Mouse (Mus musculus): ENCODE measurements around the gene Rfx7. TPM values are rescaled to one million over a fixed set of nuclear protein-coding genes. Genes with fewer than 3 reads are reported as not detected.
"Not testable (repeated sequence)": the region's sequence is repeated elsewhere in the genome, so short reads cannot be mapped to it uniquely, and the experiment has no call there.

The Rfx7 gene
- polyA plus RNA-seq, 1 experiment from 2014 or later: 5.7 TPM

DNA sequence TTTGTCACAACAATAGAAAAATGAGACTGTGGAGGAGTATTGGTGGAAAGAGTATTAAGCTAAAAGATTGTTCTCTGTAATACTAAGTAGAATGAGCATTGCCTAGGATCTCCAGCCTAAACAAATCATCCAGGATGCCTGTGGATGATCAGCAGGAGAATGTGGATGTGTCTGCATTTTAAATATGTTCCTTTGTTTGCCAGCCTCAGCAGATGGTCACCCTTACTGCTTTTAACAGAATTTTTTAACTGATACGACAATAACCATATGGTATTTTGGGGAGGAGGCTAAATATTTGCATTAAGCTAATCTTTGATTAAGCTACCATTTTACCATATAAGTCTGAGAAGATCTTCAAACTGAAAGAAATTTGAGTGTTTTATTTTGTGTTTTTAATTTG, 95.6 kb downstream of the Rfx7 start:
- no peak for ATAC-seq
- H3K4me1 ChIP-seq: peaks cover 7% of the 10 kb centered on the region
- H3K27me3 ChIP-seq (replicated peaks): no peaks in the 10 kb centered on the region
- H3K4me3 ChIP-seq: no peak overlapping the region
- no peaks in the 10 kb centered on the region for H3K9me3 ChIP-seq (replicated peaks)
- no peak overlapping the region for H3K27ac ChIP-seq
- no peak overlapping the region for H3K9ac ChIP-seq
- WGBS (ENCODE audit: insufficient replicate concordance): 71% methylated on average over 1 of the region's 1 CpGs
- H3K4me2 ChIP-seq: no peak overlapping the region
- H3K36me3 ChIP-seq: no peaks in the 10 kb centered on the region

DNA sequence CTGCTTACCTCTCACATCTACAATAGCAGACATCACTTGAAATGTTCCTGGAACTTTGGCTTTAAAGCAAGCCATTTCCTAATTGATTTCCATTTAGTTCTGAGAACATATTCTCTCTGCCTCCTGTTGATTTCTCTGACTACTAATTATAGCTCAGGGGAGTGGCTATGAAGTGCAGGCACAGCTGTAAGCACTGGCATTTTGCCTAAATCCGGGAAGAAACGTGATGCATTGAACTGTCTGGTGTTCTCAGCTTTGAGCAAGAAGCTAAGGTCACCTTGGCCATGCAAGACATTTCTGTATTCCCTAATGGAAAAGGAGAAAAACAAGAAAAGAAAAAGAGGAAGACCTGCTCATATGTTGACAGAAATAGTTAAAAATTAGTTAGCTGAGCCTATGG, 96.6 kb downstream of the Rfx7 start:
- H3K27ac ChIP-seq: no peak overlapping the region
- ATAC-seq: no peak
- H3K4me2 ChIP-seq: no peak overlapping the region
- peaks cover 7% of the 10 kb centered on the region for H3K4me1 ChIP-seq
- H3K27me3 ChIP-seq (replicated peaks): no peaks in the 10 kb centered on the region
- H3K36me3 ChIP-seq: no peaks in the 10 kb centered on the region
- H3K9me3 ChIP-seq (replicated peaks): no peaks in the 10 kb centered on the region
- 35% methylated on average over 2 of the region's 2 CpGs for WGBS (ENCODE audit: insufficient replicate concordance)
- no peak overlapping the region for H3K9ac ChIP-seq
- H3K4me3 ChIP-seq: no peak overlapping the region

DNA sequence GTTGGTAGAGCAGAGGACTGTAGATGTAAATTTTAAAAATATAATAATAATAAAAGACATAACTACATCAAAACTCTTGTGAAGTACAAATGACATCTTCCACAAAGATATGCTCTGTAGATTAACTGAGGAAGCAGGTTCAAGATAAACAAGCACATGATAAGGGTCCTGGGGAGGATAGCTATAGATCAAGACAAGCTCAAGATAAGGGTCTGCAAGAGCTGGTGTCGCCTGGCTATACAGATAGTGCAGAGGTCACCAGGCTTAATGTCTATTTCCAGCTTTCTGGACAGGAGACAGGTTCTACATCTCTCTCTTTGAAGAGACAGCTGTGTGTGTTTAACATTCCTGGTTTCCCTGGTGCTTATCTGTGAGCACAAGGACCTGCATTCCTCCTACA, 100.2 kb downstream of the Rfx7 start:
- no peak overlapping the region for H3K27ac ChIP-seq
- H3K4me3 ChIP-seq: no peak overlapping the region
- peak; percentile 44; the same call in 1 of the 2 replicates for ATAC-seq
- peaks cover 7% of the 10 kb centered on the region for H3K4me1 ChIP-seq
- no peaks in the 10 kb centered on the region for H3K36me3 ChIP-seq
- H3K9me3 ChIP-seq (replicated peaks): no peaks in the 10 kb centered on the region
- H3K4me2 ChIP-seq: no peak overlapping the region
- H3K27me3 ChIP-seq (replicated peaks): no peaks in the 10 kb centered on the region
- WGBS (ENCODE audit: insufficient replicate concordance): 19% methylated on average over 1 of the region's 1 CpGs
- H3K9ac ChIP-seq: no peak overlapping the region

DNA sequence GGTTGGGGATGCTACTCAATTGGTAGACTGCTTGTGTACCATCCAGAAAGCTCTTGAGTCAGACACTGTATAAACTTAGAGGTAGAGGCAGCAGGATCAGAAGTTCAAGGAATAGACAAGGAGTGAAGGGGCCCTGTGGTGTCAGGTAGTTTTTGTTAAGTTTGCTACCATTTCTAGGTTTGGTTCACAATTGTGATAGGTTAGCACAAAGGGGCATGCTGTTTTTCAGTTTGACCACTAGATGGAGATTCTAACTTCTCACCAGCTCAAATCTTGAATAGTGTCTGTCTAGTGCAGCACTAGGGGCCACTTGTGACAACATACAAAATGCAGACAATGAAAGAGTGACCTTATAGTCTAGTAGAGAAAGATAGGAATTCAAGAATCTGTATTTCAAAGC, 103.1 kb downstream of the Rfx7 start:
- H3K4me2 ChIP-seq: no peak overlapping the region
- H3K36me3 ChIP-seq: no peaks in the 10 kb centered on the region
- H3K9me3 ChIP-seq (replicated peaks): no peaks in the 10 kb centered on the region
- ATAC-seq: no peak
- no peak overlapping the region for H3K4me3 ChIP-seq
- no peak overlapping the region for H3K9ac ChIP-seq
- no peak overlapping the region for H3K27ac ChIP-seq
- no peaks in the 10 kb centered on the region for H3K27me3 ChIP-seq (replicated peaks)
- peaks cover 17% of the 10 kb centered on the region for H3K4me1 ChIP-seq

GRCm38 (mm10) chr9:72636547-72636946, 104.5 kb downstream of the Rfx7 start:
- H3K36me3 ChIP-seq: no peaks in the 10 kb centered on the region
- H3K4me1 ChIP-seq: peaks cover 31% of the 10 kb centered on the region
- no peak for ATAC-seq

GRCm38 (mm10) chr9:72637243-72637642, 105.2 kb downstream of the Rfx7 start:
- no peaks in the 10 kb centered on the region for H3K27me3 ChIP-seq (replicated peaks)
- ATAC-seq: no peak
- no peaks in the 10 kb centered on the region for H3K9me3 ChIP-seq (replicated peaks)
- no peaks in the 10 kb centered on the region for H3K36me3 ChIP-seq
- H3K27ac ChIP-seq: no peak overlapping the region
- H3K9ac ChIP-seq: no peak overlapping the region
- peaks cover 31% of the 10 kb centered on the region for H3K4me1 ChIP-seq
- H3K4me3 ChIP-seq: no peak overlapping the region
- WGBS (ENCODE audit: insufficient replicate concordance): 75% methylated on average over 8 of the region's 8 CpGs
- no peak overlapping the region for H3K4me2 ChIP-seq

More at GRCm38 (mm10) chr9:72636547-72636946, 104.5 kb downstream of the Rfx7 start:
- Histone ChIP-seq H3K27ac (no peak overlapping the region), H3K4me3 (no peak overlapping the region), H3K9me3 (replicated peaks) (no peaks in the 10 kb centered on the region), H3K27me3 (replicated peaks) (no peaks in the 10 kb centered on the region), H3K9ac (no peak overlapping the region), H3K4me2 (no peak overlapping the region)
- 75% methylated on average over 7 of the region's 7 CpGs for WGBS (ENCODE audit: insufficient replicate concordance)

- ATAC-seq: peak; percentile 74
Measured at GRCm38 (mm10) chr9:72638951-72639842, 107.2 kb downstream of the Rfx7 start.

DNA sequence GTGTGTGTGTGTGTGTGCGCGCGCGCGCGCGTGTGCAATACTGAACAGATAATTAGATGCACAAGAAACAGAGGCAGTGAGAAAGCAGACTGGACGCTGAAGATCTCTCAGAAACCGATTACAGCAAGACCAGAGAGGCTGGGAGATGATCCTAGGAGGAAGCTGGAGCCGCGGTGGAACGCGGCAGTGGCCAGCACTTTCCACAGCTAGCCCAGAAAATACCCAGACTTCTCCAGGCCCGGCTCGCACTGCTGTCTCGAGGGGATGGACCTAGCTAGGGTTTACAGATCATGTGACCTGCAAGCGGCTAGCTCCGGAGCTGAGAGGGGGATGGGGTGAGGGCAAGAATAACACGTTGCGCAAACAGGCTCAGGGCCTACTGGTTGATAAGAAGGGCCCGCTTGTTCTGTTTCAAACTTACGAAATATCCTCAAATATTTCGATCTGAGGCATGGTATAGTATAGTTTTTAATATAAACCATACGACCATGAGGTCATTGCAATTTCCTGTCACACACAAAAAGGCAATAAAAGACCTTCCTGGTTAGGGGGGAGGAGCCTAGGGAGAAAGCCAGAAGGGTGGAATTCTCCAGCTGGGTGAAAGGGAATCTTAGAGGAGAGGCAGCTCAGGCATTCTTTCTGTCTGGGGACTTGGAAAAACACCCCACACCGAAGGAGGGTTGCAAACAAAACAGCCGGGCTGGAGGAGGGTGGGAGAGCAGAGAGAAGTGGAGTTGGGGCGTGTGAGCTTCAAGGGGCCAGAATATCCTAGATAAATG, 108.0 kb downstream of the Rfx7 start:
- 1% methylated on average over 27 of the region's 27 CpGs for WGBS (ENCODE audit: insufficient replicate concordance)

More at GRCm38 (mm10) chr9:72638951-72639842, 107.2 kb downstream of the Rfx7 start:
- Histone ChIP-seq H3K4me1 (peaks cover 29% of the 10 kb centered on the region), H3K9ac (peak overlapping the region; percentile 72), H3K27me3 (replicated peaks) (no peaks in the 10 kb centered on the region), H3K9me3 (replicated peaks) (no peaks in the 10 kb centered on the region), H3K4me2 (peak overlapping the region; percentile 86), H3K27ac (peak overlapping the region; percentile 89), H3K36me3 (no peaks in the 10 kb centered on the region), H3K4me3 (peak overlapping the region; percentile 61)
- WGBS (ENCODE audit: insufficient replicate concordance): 58% methylated on average over 9 of the region's 9 CpGs

DNA sequence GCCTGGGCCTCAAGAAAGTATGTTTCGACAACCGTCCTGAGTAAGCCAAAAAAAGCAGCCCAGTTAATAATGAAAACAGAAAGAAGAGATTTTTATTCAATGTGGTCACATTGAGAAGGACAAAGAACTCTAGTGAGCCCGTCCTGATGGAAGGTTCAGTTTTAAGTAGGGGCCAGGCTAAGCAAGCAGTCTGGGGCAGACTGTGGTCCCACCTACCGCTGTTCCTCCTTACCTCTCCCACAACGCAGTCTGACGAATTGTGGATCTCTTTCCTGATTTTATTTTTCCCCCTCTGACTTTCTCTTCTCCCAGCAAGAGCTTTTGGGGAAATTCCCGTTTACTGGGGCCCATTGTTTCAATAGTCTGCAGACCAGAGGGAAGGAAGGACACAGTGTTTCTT, 108.6 kb downstream of the Rfx7 start:
- Histone ChIP-seq H3K27me3 (replicated peaks) (no peaks in the 10 kb centered on the region), H3K9me3 (replicated peaks) (no peaks in the 10 kb centered on the region), H3K4me2 (peak overlapping the region; percentile 86), H3K9ac (peak overlapping the region; percentile 72), H3K4me3 (no peak overlapping the region; the same call in 1 of the 2 replicates), H3K4me1 (peaks cover 29% of the 10 kb centered on the region), H3K27ac (peak overlapping the region; percentile 89), H3K36me3 (no peaks in the 10 kb centered on the region)
- WGBS (ENCODE audit: insufficient replicate concordance): 32% methylated on average over 7 of the region's 7 CpGs
- no peak for ATAC-seq

More for the DNA sequence above, 108.0 kb downstream of the Rfx7 start:
- Histone ChIP-seq H3K4me2 (peak overlapping the region; percentile 86), H3K36me3 (no peaks in the 10 kb centered on the region), H3K27me3 (replicated peaks) (no peaks in the 10 kb centered on the region), H3K4me1 (peaks cover 29% of the 10 kb centered on the region), H3K9ac (peak overlapping the region; percentile 72), H3K4me3 (peak overlapping the region; percentile 61), H3K9me3 (replicated peaks) (no peaks in the 10 kb centered on the region), H3K27ac (peak overlapping the region; percentile 89)
- ATAC-seq: peak; percentile 96

- H3K4me3 ChIP-seq: no peak overlapping the region
- H3K27me3 ChIP-seq (replicated peaks): no peaks in the 10 kb centered on the region
Measured at GRCm38 (mm10) chr9:72641093-72641680, 109.1 kb downstream of the Rfx7 start.

GRCm38 (mm10) chr9:72642756-72643447, 110.9 kb downstream of the Rfx7 start:
- not testable (repeated sequence) for H3K9ac ChIP-seq; ATAC-seq; H3K27ac ChIP-seq; H3K27me3 ChIP-seq (replicated peaks); H3K4me3 ChIP-seq; H3K4me2 ChIP-seq; H3K36me3 ChIP-seq; H3K9me3 ChIP-seq (replicated peaks)
- H3K4me1 ChIP-seq: peaks cover 29% of the 10 kb centered on the region
- WGBS (ENCODE audit: insufficient replicate concordance): 70% methylated on average over 4 of the region's 4 CpGs

More at GRCm38 (mm10) chr9:72641093-72641680, 109.1 kb downstream of the Rfx7 start:
- Histone ChIP-seq H3K9me3 (replicated peaks) (no peaks in the 10 kb centered on the region), H3K36me3 (no peaks in the 10 kb centered on the region), H3K9ac (peak overlapping the region; percentile 72; the same call in 1 of the 2 replicates), H3K4me2 (0 out of 2 replicates have a peak overlapping the region, but pooled peaks have one; percentile 86), H3K4me1 (peaks cover 29% of the 10 kb centered on the region), H3K27ac (peak overlapping the region; percentile 89)
- 80% methylated on average over 6 of the region's 6 CpGs for WGBS (ENCODE audit: insufficient replicate concordance)
- ATAC-seq: no peak
